Mouse (Mus musculus) left cerebral cortex, postnatal 4 days (tissue): ENCODE data around the gene Arid1b. TPM values are rescaled to one million over a fixed set of nuclear protein-coding genes. Genes with fewer than 3 reads are reported as not detected.

Source experiments
- DNase-seq: peaks from one replicate; pipeline ENCODE4 v3.0.0-alpha.2; 2022
- intact Hi-C: fragments of 180-260 bp; cut with DNase I; formaldehyde crosslinking; loops from one replicate; pipeline ENCODE4 v1.15.1; 2025
- total RNA-seq, 2 experiments: library from RNA; stranded (reverse); gene quantifications; 2 replicates each; pipeline ENCODE4 v1.2.3; 2021

The Arid1b gene
- 100 to 1,000 TPM; 103 to 107 TPM for total RNA-seq

GRCm38 (mm10) chr17:4993840-4994503, at the start of gene Arid1b:
Gene Arid1b (plus strand): TSS chr17:4994332.
- intact Hi-C loops = loop anchor here (10.0 kb wide), 1 partner anchor 219 kb away; no protein-coding TSS in a partner anchor
- peak; percentile 92 for DNase-seq

DNA sequence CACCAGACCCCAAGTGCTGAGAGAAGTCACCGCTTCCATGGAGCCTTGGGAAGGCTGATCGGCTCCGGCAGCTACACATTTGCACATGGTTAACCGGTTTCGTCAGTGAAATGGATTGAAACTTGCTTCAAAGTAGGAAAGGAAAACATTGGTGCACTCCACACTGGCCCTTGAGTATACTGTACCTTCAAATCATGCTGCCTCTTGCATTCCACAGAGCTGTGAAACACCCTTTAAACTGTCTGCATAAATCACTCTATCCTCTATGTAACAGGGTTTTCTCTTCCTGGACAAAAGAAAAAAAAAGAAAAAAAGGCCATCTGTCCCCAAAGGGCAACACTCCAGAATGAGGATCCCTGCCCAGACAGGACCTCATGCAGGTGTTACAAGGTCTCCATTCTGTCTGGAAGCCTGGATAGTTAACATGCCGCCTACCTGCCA, 48.8 kb upstream of the Arid1b start:
- DNase-seq = peak; percentile 21
- intact Hi-C loops = no loop called here

- peak; percentile 63 for DNase-seq
- intact Hi-C loops = no loop called here
Measured at GRCm38 (mm10) chr17:4945871-4946331, 48.2 kb upstream of the Arid1b start.

DNA sequence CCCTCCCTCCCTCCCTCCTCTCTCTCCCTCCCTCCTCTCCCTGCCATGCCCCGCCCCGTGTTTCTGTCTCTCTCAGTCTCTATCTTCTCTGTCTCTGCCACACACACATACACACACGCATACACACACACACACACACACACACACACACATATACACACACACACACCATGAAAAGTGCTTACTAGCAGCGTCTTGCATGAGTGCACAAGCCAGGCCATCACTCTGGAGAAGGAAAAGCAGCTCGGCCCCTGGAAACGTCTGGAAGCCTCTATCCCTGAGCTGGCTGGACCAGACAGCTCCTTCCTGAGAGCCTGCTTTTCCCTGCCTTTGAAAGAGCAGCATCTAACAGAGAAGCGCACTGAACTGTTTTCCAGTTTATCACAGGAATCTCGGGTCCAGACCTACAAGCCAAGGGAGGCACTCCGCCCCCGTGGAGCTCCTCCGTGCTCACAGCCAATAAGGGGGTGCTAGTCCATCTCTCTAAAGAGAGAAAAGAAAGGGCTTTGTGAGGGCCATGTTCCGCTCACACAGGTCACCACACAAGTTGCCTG, 47.6 kb upstream of the Arid1b start:
- intact Hi-C loops = no loop called here
- peak; percentile 10 for DNase-seq

DNA sequence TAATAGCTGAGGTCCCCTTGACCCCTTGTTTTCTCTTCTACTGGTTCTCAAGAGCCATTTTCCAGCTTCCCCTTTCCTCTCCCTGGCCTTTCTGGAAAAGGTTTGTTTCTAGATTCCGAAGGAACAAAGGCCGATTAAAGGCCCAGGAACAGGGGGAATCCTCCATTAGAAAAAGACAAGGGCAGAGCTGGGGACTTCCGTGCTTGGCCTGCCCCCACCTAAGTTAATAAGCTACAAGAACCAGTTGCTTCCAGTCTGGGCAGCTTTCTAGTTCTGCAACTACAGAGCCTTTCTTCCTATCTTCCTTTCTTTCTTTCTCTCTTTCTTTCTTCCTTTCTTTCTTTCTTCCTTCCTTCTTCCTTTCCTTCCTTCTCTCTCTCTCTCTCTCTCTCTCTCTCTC, 47.1 kb upstream of the Arid1b start:
- intact Hi-C loops = no loop called here
- no peak for DNase-seq

DNA sequence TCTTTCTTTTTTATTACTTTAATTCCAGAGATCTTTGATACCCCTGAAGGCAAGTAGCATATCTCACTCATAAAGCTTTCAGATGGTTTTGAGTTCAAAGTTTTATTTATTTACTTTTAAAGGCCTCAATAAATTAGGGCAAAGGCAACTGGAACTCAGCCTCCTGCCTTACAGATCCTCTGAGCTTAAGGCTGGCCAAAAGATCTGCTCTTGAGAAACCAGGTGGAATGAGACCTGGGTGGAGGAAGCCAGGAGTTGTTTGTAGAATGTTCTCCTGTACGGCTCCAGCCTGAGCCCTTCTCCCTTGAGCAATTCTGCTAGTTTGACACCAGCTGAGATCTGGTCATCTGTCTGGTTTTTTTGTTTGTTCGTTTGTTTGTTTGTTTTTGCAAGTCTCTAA, 46.7 kb upstream of the Arid1b start:
- intact Hi-C loops = no loop called here
- DNase-seq = no peak

- DNase-seq = no peak
- intact Hi-C loops = no loop called here
Measured at GRCm38 (mm10) chr17:4948501-4948900, 45.6 kb upstream of the Arid1b start.

DNA sequence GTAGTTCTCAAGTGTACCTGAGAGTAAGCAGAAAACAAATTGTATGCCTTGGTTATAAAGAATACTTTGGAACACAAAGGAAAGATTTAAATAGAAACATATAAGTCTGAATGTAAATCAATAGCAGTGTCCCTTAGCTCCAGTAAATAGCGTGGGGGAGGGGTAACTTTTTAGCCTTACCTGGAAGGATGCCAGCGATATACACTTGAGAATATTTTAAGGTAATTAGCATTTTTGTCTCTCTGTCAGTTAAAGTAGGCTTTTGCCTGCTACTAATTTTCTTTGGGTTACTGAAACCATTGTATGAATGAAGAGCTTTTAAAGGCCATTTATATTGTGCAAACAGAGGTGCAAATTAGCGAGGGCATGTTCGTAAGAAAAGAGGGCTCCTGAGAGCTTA, 39.7 kb upstream of the Arid1b start:
- intact Hi-C loops = no loop called here
- DNase-seq = no peak

GRCm38 (mm10) chr17:4964192-4964877, 29.8 kb upstream of the Arid1b start:
- intact Hi-C loops = no loop called here
- DNase-seq = no peak

DNA sequence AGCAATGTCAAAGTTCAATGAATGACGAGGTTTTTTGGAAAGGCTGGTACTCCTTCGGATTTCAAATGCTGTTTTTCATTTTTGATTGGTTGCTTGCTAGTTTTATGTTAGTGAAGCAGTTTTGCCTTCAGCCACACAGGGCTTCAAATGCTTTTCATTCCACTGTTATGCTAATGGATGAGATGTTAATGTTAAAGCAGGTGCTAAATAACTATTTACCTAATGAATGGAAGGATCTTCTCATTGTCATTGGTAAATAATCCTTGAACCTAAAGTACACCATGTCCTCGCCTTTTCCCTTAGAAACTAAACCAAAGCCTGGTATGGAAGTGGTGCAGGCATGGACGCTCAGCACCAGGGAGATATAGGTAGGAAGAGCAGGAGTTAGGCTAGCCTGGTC, 26.9 kb upstream of the Arid1b start:
- intact Hi-C loops = no loop called here
- no peak for DNase-seq

DNA sequence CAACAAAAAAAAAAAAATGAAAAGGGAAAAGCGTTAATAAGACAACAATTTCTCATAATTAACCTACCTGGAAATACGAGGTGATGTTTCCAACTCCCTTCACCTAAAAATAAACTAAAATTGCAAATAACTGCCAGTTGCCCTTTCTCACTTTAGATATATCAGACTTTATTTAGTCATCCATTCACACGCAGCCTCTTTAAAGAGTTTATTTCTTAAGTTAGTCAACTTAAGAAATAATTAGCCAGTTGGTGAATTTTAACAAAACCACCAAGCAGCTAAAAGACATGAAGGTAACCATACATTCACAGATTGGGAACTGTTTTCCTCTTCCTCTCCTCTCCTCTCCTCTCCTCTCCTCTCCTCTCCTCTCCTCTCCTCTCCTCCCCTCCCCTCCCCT, 26.1 kb upstream of the Arid1b start:
- no peak for DNase-seq
- intact Hi-C loops = no loop called here

- no peak for DNase-seq
- intact Hi-C loops = no loop called here
Measured at GRCm38 (mm10) chr17:4968878-4969277, 25.3 kb upstream of the Arid1b start.

GRCm38 (mm10) chr17:4972261-4972660, 21.9 kb upstream of the Arid1b start:
- DNase-seq = no peak
- intact Hi-C loops = no loop called here

GRCm38 (mm10) chr17:4974736-4975135, 19.4 kb upstream of the Arid1b start:
- intact Hi-C loops = no loop called here
- DNase-seq = peak; percentile 93

GRCm38 (mm10) chr17:4980151-4980550, 14.0 kb upstream of the Arid1b start:
- no peak for DNase-seq
- intact Hi-C loops = no loop called here

GRCm38 (mm10) chr17:4982819-4983218, 11.3 kb upstream of the Arid1b start:
- intact Hi-C loops = no loop called here
- DNase-seq = no peak

- no peak for DNase-seq
- intact Hi-C loops = no loop called here
Measured at GRCm38 (mm10) chr17:4984691-4985090, 9.4 kb upstream of the Arid1b start.

- intact Hi-C loops = loop anchor here (10.0 kb wide), 1 partner anchor 216 kb away; no protein-coding TSS in a partner anchor
- DNase-seq = no peak
Measured at GRCm38 (mm10) chr17:4990911-4991560, 3.1 kb upstream of the Arid1b start.

DNA sequence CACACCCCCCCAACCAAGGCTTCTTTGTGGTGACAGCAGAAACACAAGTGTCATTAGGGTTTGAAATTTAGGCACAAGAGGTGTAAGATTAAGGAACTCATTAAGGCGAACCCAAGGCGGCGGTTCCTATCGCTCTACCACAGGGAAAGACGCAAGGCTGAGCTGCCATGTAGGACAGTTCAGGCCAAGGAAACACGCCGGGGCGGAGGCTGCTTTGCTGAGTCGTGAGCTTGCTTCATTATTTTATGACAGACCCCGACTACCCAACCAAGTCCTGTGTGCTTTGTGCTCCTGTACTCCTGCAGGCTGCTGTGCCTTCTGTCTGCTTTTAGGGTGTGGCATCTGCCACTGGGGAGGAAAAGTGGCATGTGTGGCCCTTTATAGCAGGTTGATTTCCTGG, 2.5 kb upstream of the Arid1b start:
- no peak for DNase-seq
- intact Hi-C loops = loop anchor here (10.0 kb wide), 1 partner anchor 217 kb away; no protein-coding TSS in a partner anchor

- no peak for DNase-seq
- intact Hi-C loops = loop anchor here (10.0 kb wide), 1 partner anchor 219 kb away; no protein-coding TSS in a partner anchor
Measured at GRCm38 (mm10) chr17:4993497-4993839, 664 bp upstream of the Arid1b start.

GRCm38 (mm10) chr17:4994504-4994812, 326 bp downstream of the Arid1b start:
- no peak for DNase-seq
- intact Hi-C loops = loop anchor here (10.0 kb wide), 1 partner anchor 220 kb away; no protein-coding TSS in a partner anchor
